27 mouse cellular contexts compared by ENCODE assay signal in genomic region chr17:8641491-8641890, GRCm38 (mm10).
DNase-seq lines count a peak whose midpoint lies in the region; ATAC-seq and TF ChIP-seq lines count a peak whose summit lies in the region.
"Had no signal": no experiment of that assay in that cellular context is flagged by ENCODE, and none has a peak within 500 bp of the region (broad histone marks: within the 10 kb centered on the region; RNA-seq: fewer than 3 reads in every experiment).

No protein-coding gene starts in this region.

- TF ChIP-seq POLR2A in CH12.LX (IDR thresholded peaks at IDR 0.05; ENCODE audit: low read depth, low read length), result no peak

- H3K36me3 ChIP-seq in midbrain, embryonic 11.5 days (ENCODE audit: control insufficient read depth, insufficient read depth, low read length), result no peaks in the 10 kb centered on the region
- H3K36me3 ChIP-seq in midbrain, embryonic 14.5 days (ENCODE audit: control insufficient read depth, insufficient read depth, low read length), result no peaks in the 10 kb centered on the region
- H3K36me3 ChIP-seq in CH12.LX (replicated peaks in 1 of 2; ENCODE audit: control insufficient read depth in 1 of 2, insufficient read depth in 1 of 2, low read length in 1 of 2), result no peaks in the 10 kb centered on the region
- no peaks in the 10 kb centered on the region for H3K36me3 ChIP-seq in kidney, embryonic 15.5 days
- H3K36me3 ChIP-seq: embryonic facial prominence, embryonic 13.5 days; embryonic facial prominence, embryonic 15.5 days; forebrain, embryonic 10.5 days; forebrain, embryonic 12.5 days had no signal

- no peak overlapping the region for H3K4me2 ChIP-seq in midbrain, embryonic 11.5 days
- no peak overlapping the region for H3K4me2 ChIP-seq in midbrain, embryonic 14.5 days (ENCODE audit: low read length)
- H3K4me2 ChIP-seq in CH12.LX (ENCODE audit: insufficient read depth, low read depth, poor library complexity, severe bottlenecking), result no peak overlapping the region
- no peak overlapping the region for H3K4me2 ChIP-seq in kidney, embryonic 15.5 days
- H3K4me2 ChIP-seq: embryonic facial prominence, embryonic 13.5 days; embryonic facial prominence, embryonic 15.5 days; forebrain, embryonic 12.5 days had no signal

- H3K27ac ChIP-seq in midbrain, embryonic 11.5 days (ENCODE audit: low read depth, low read length), result no peak overlapping the region
- no peak overlapping the region for H3K27ac ChIP-seq in midbrain, embryonic 14.5 days (replicated peaks; ENCODE audit: low read depth, low read length)
- H3K27ac ChIP-seq in CH12.LX (ENCODE audit: insufficient read depth, low read depth), result no peak overlapping the region
- no peak overlapping the region for H3K27ac ChIP-seq in kidney, embryonic 15.5 days
- H3K27ac ChIP-seq: embryonic facial prominence, embryonic 13.5 days; embryonic facial prominence, embryonic 15.5 days; forebrain, embryonic 10.5 days; forebrain, embryonic 12.5 days had no signal

- ATAC-seq in midbrain, embryonic 11.5 days (ENCODE audit: low FRiP score), result no peak
- ATAC-seq in midbrain, embryonic 14.5 days (ENCODE audit: low FRiP score, low TSS enrichment), result no peak
- ATAC-seq in granulocyte monocyte progenitor cell, adult 5-6 weeks (replicated peaks; ENCODE audit: poor library complexity, severe bottlenecking), result 0 out of 2 replicates have a peak, but pooled peaks have one; percentile 17
- ATAC-seq in kidney, embryonic 15.5 days (replicated peaks; ENCODE audit: low FRiP score), result no peak
- ATAC-seq: activated CD4-positive, CD25-positive, alpha-beta regulatory T cell, adult 4 months; CD4-positive, CD25-positive, alpha-beta regulatory T cell, adult 4 months; forebrain, embryonic 14.5 days; forebrain, embryonic 16.5 days; Patski had no signal

- in situ Hi-C loops in CH12.LX (cut with MboI; ENCODE audit: low pct_ligation_motif_present, low pct_unique_long_range_greater_than_20kb, low sequenced_read_pairs), result loop anchor here (25.0 kb wide), 1 partner anchor 96 kb away; no protein-coding TSS in a partner anchor

- H3K9me3 ChIP-seq in midbrain, embryonic 11.5 days (ENCODE audit: control insufficient read depth, low read length), result no peaks in the 10 kb centered on the region; the same call in 1 of the 2 replicates
- H3K9me3 ChIP-seq in midbrain, embryonic 14.5 days (ENCODE audit: control insufficient read depth, low read length), result no peaks in the 10 kb centered on the region
- H3K9me3 ChIP-seq in CH12.LX (replicated peaks; ENCODE audit: low read length), result no peaks in the 10 kb centered on the region
- no peaks in the 10 kb centered on the region for H3K9me3 ChIP-seq in kidney, embryonic 15.5 days (replicated peaks)
- H3K9me3 ChIP-seq: embryonic facial prominence, embryonic 13.5 days; embryonic facial prominence, embryonic 15.5 days; forebrain, embryonic 10.5 days; forebrain, embryonic 12.5 days had no signal

- no peak overlapping the region for H3K9ac ChIP-seq in midbrain, embryonic 11.5 days (ENCODE audit: low read length)
- H3K9ac ChIP-seq in midbrain, embryonic 14.5 days (replicated peaks; ENCODE audit: low read length), result no peak overlapping the region
- no peak overlapping the region for H3K9ac ChIP-seq in CH12.LX (ENCODE audit: insufficient read depth, low read depth)
- H3K9ac ChIP-seq in kidney, embryonic 15.5 days, result no peak overlapping the region
- H3K9ac ChIP-seq: embryonic facial prominence, embryonic 13.5 days; embryonic facial prominence, embryonic 15.5 days; forebrain, embryonic 12.5 days had no signal

- DNase-seq in midbrain, embryonic 11.5 days (ENCODE audit: low spot score, missing footprints), result peak; percentile 28
- no peak for DNase-seq in midbrain, embryonic 14.5 days
- DNase-seq in CH12.LX (ENCODE audit: extremely low read depth), result peak; percentile 6
- DNase-seq in retina, postnatal 1 day, result peak; percentile 94
- DNase-seq in layer of hippocampus, adult 18-20 months (ENCODE audit: low spot score in 2 of 2), result no peak
- DNase-seq in spleen, postnatal 4 days (ENCODE audit: low spot score in 2 of 2), result no peak
- DNase-seq: adrenal gland, adult 8-10 months; adrenal gland, postnatal 14 days; adrenal gland, postnatal 36 days; B cell, adult 2 months; cerebellum, adult 11-12 months; cerebellum, adult 9-10 months; cerebellum, postnatal 14 days; cerebellum, postnatal 36 days; embryo, embryonic 11 days had no signal

- TF ChIP-seq RAD21 in CH12.LX (IDR thresholded peaks at IDR 0.05; ENCODE audit: low read depth, low read length), result no peak

- 76% methylated on average over 3 of the region's 3 CpGs for WGBS in midbrain, embryonic 11.5 days
- 69% methylated on average over 3 of the region's 3 CpGs for WGBS in midbrain, embryonic 14.5 days
- 65% methylated on average over 3 of the region's 3 CpGs for WGBS in kidney, embryonic 15.5 days

- H3K4me3 ChIP-seq in midbrain, embryonic 11.5 days (ENCODE audit: low read depth, low read length), result no peak overlapping the region
- H3K4me3 ChIP-seq in midbrain, embryonic 14.5 days (replicated peaks; ENCODE audit: low read depth, low read length), result no peak overlapping the region
- no peak overlapping the region for H3K4me3 ChIP-seq in CH12.LX (replicated peaks in 1 of 3; ENCODE audit: low read depth in 2 of 3, low read length in 2 of 3, poor library complexity in 1 of 3)
- no peak overlapping the region for H3K4me3 ChIP-seq in kidney, embryonic 15.5 days (replicated peaks)
- H3K4me3 ChIP-seq: embryonic facial prominence, embryonic 13.5 days; embryonic facial prominence, embryonic 15.5 days; erythroblast, embryonic 14.5 days; forebrain, embryonic 10.5 days; forebrain, embryonic 12.5 days had no signal

- no peaks in the 10 kb centered on the region for H3K27me3 ChIP-seq in midbrain, embryonic 11.5 days (ENCODE audit: control insufficient read depth, insufficient read depth, low read length)
- H3K27me3 ChIP-seq in midbrain, embryonic 14.5 days (ENCODE audit: control insufficient read depth, insufficient read depth, low read length), result no peaks in the 10 kb centered on the region
- H3K27me3 ChIP-seq in CH12.LX (replicated peaks), result no peaks in the 10 kb centered on the region
- H3K27me3 ChIP-seq in kidney, embryonic 15.5 days, result no peaks in the 10 kb centered on the region
- H3K27me3 ChIP-seq: embryonic facial prominence, embryonic 13.5 days; forebrain, embryonic 12.5 days had no signal

- TF ChIP-seq CTCF in CH12.LX (conservative IDR thresholded peaks at IDR 0.05 in 1 of 2, IDR thresholded peaks at IDR 0.05 in 1 of 2; ENCODE audit: low read depth in 2 of 2, low read length in 2 of 2), result no peak

- no peaks in the 10 kb centered on the region for H3K4me1 ChIP-seq in midbrain, embryonic 11.5 days (ENCODE audit: control insufficient read depth, insufficient read depth, low read length)
- H3K4me1 ChIP-seq in midbrain, embryonic 14.5 days (ENCODE audit: control insufficient read depth, insufficient read depth, low read length), result no peaks in the 10 kb centered on the region
- H3K4me1 ChIP-seq in CH12.LX (ENCODE audit: control insufficient read depth in 1 of 2, insufficient read depth in 2 of 2), result peaks cover 3 to 28% of the 10 kb centered on the region in 2 experiments; a peak in 3 of 4 replicates
- peaks cover 10% of the 10 kb centered on the region for H3K4me1 ChIP-seq in kidney, embryonic 15.5 days
- H3K4me1 ChIP-seq: embryonic facial prominence, embryonic 13.5 days; embryonic facial prominence, embryonic 15.5 days; forebrain, embryonic 10.5 days; forebrain, embryonic 12.5 days had no signal

- H3K79me2 ChIP-seq in CH12.LX (replicated peaks; ENCODE audit: control insufficient read depth, extremely low read depth, insufficient read depth, poor library complexity, severe bottlenecking), result no peaks in the 10 kb centered on the region

- dilution Hi-C loops in CH12.LX (cut with MboI; ENCODE audit: extremely low pct_ligation_motif_present, extremely low pct_unique_long_range_greater_than_20kb, low sequenced_read_pairs), result no loop called here

- TF ChIP-seq EP300 in CH12.LX (IDR thresholded peaks at IDR 0.05; ENCODE audit: low read length), result no peak

TF ChIP-seq in CH12.LX, 34 proteins besides CTCF, POLR2A, EP300 and RAD21:
- no peak for TF ChIP-seq GABPA (IDR thresholded peaks at IDR 0.05; ENCODE audit: insufficient replicate concordance, low read depth, low read length)
- TF ChIP-seq MEF2A (IDR thresholded peaks at IDR 0.05; ENCODE audit: borderline replicate concordance, low read depth, low read length), result no peak
- no peak for TF ChIP-seq ETS1 (conservative IDR thresholded peaks at IDR 0.05; ENCODE audit: low read depth, low read length)
- no peak for TF ChIP-seq NELFE (IDR thresholded peaks at IDR 0.05; ENCODE audit: low read depth, low read length)
- no peak for TF ChIP-seq ZC3H11A (IDR thresholded peaks at IDR 0.05; ENCODE audit: low read depth, low read length)
- TF ChIP-seq MAZ (IDR thresholded peaks at IDR 0.05; ENCODE audit: low read depth, low read length), result no peak
- no peak for TF ChIP-seq MAX (IDR thresholded peaks at IDR 0.05; ENCODE audit: low read length)
- no peak for TF ChIP-seq RCOR1 (conservative IDR thresholded peaks at IDR 0.05; ENCODE audit: low read depth, low read length)
- TF ChIP-seq NRF1 (IDR thresholded peaks at IDR 0.05; ENCODE audit: low read depth, low read length), result no peak
- no peak for TF ChIP-seq BHLHE40 (IDR thresholded peaks at IDR 0.05; ENCODE audit: low read depth, low read length)
TF ChIP-seq in CH12.LX: peak in this region for 0.

Comparison
In these comparisons a context has a peak if more than half of its experiments do, and no peak if none do; other contexts are left out.
1. DNase-seq: peak in midbrain, embryonic 11.5 days (single experiment), CH12.LX (single experiment) and retina, postnatal 1 day (single experiment); none in midbrain, embryonic 14.5 days (single experiment), layer of hippocampus, adult 18-20 months (0 of 2) and spleen, postnatal 4 days (0 of 2).